Mouse (Mus musculus) G1E (cell line): ENCODE results near the gene Cope. TPM values are rescaled to one million over a fixed set of nuclear protein-coding genes. Genes with fewer than 3 reads are reported as not detected.

Experiments used
- ATAC-seq: 2 replicates; pipeline ENCODE4 v1.8.0; 2016; ENCODE audit warnings: mild to moderate bottlenecking; ENCODE audit not compliant: insufficient number of reproducible peaks, poor library complexity, low FRiP score, severe bottlenecking; ENCODE audit errors: extremely low read depth
- DNase-seq: peaks from one replicate; pipeline ENCODE4 v3.0.0; 2012; ENCODE audit warnings: low spot score
- H3K27me3 ChIP-seq: 2 replicates; pipeline ENCODE4 v1.6.1; 2012; ENCODE audit warnings: mild to moderate bottlenecking, low read length, inconsistent platforms; ENCODE audit not compliant: insufficient read depth
- H3K36me3 ChIP-seq: replicated peaks from 2 replicates; pipeline ENCODE3; 2012; ENCODE audit warnings: mild to moderate bottlenecking, inconsistent platforms
- H3K4me1 ChIP-seq: 2 replicates; pipeline ENCODE4 v1.6.1; 2012; ENCODE audit warnings: low read depth, low read length, inconsistent platforms, mixed read lengths; ENCODE audit not compliant: insufficient read depth
- H3K4me3 ChIP-seq: 2 replicates; pipeline ENCODE4 v1.5.1; 2012; ENCODE audit warnings: low read depth, mild to moderate bottlenecking, inconsistent platforms, low read length, moderate library complexity, mixed read lengths
- H3K9me3 ChIP-seq: replicated peaks from 2 replicates; pipeline ENCODE4 v1.6.1; 2012; ENCODE audit warnings: inconsistent platforms
- CTCF ChIP-seq: IDR thresholded peaks from 2 replicates; pipeline ENCODE4 v1.5.1; 2012; ENCODE audit warnings: low read depth, low read length, inconsistent platforms, mixed read lengths
- GATA1 ChIP-seq: IDR thresholded peaks from 2 replicates; pipeline ENCODE4 v1.6.1; 2012; ENCODE audit warnings: borderline replicate concordance, low read length, inconsistent platforms, mixed read lengths
- GATA2 ChIP-seq: IDR thresholded peaks from 2 replicates; pipeline ENCODE4 v1.6.1; 2012; ENCODE audit warnings: low read depth, low read length, inconsistent platforms, borderline replicate concordance
- POLR2AphosphoS5 ChIP-seq: IDR thresholded peaks from 2 replicates; pipeline ENCODE4 v1.6.1; 2012; ENCODE audit warnings: low read depth, low read length, inconsistent platforms; ENCODE audit not compliant: insufficient replicate concordance
- TAL1 ChIP-seq: conservative IDR thresholded peaks from 2 replicates; pipeline ENCODE4 v1.6.1; 2012; ENCODE audit warnings: low read depth, low read length, inconsistent platforms, mixed read lengths
- polyA plus RNA-seq: library from polyadenylated mRNA; stranded (reverse); fragments of >175 nt; gene quantifications from 2 replicates; pipeline ENCODE4 v1.2.3, GENCODE M21; 2012
- total RNA-seq, 2 experiments: library from RNA; stranded (forward) in 1 of 2; stranded (reverse) in 1 of 2; fragments of 200-1000 nt in 1 of 2; fragments of >200 nt in 1 of 2; fragmentation: Nextera tagmentation in 1 of 2; gene quantifications; 2 replicates each; pipeline ENCODE4 v1.2.3; 2014 to 2017

The Cope gene
- total and polyA plus RNA-seq, 3 experiments: 78.3 to 358 (median 152) TPM

DNA sequence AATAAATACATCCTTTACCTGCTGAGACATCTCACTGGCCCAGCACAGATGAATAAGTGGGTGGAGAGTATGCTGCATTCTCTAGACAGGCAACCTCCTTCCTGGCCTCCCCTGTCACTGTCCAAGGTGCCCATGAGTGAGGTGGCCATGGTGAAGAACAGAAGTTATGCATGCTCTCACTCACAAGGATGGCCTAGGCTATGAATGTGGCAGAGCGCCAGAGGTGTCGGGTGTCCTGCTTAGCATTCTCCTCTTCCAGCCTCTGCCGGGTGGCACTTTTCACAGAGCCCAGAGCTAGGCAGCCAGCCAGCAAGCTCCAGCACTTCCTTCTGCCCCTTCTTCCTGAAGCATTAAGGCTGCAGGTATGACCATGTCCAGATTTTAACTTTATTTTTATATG lies 57.1 kb downstream of the Cope start:
- Histone ChIP-seq H3K4me3 (no peak overlapping the region), H3K9me3 (peaks cover 5% of the 10 kb centered on the region; the same call in 1 of the 2 replicates), H3K27me3 (peaks cover 27% of the 10 kb centered on the region), H3K4me1 (peaks cover 47% of the 10 kb centered on the region), H3K36me3 (no peaks in the 10 kb centered on the region)
- ATAC-seq: no peak
- TF ChIP-seq GATA2 (no peak), CTCF (no peak), POLR2AphosphoS5 (no peak), TAL1 (no peak), GATA1 (no peak)
- DNase-seq: no peak

DNA sequence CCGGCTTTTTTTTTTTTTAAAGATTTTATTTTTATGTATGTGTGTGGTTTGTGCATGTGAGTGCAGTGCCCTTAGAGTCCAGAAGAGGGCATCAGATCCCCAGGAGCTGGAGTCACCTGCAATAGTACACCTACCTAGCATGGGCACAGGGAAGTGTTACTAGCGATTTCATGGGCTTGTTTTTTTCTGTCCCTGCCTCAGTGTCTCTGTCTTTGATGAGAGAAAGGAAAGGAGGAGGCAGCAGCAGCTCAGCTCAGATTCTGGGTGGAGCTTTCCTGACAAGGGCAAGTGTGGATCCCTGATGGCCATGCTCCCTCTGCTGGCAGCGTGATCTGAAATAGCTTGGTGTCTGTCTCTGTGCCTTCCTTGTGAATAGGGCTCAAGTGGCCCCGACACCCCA lies 58.5 kb downstream of the Cope start:
- Histone ChIP-seq H3K4me1 (peaks cover 43% of the 10 kb centered on the region), H3K4me3 (no peak overlapping the region), H3K9me3 (peaks cover 5% of the 10 kb centered on the region; the same call in 1 of the 2 replicates), H3K36me3 (no peaks in the 10 kb centered on the region), H3K27me3 (peaks cover 34% of the 10 kb centered on the region)
- TF ChIP-seq CTCF (no peak), POLR2AphosphoS5 (no peak), TAL1 (no peak), GATA2 (no peak), GATA1 (no peak)
- no peak for ATAC-seq
- DNase-seq: no peak

DNA sequence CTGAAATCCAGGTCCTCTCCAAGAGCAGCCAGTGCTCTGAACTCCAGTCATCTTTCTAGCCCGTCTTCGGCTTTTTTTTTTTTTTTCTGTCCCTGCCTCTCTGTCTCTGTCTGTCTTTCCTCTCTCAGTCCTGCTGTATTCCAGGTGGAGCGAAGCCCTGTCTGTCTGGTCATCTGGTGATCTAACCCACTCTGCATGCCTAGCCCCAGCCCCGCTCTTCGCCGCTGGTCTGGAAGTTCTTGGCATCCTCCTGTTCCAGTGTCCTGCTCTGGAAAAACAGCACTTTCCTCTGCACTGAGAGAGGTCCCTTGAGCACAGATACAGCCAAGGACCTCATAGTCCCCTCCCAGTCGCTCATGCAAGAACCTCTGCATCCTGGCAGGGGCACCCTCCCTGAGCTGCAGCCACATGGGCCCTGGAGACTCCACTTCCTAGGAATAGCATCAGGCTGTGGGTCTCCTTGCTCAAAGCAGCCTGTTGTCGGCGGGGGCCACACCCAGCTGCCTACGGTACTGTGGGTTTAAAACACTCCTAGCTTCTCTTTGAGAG lies 59.2 kb downstream of the Cope start:
- no peak for DNase-seq
- Histone ChIP-seq H3K36me3 (no peaks in the 10 kb centered on the region), H3K4me3 (no peak overlapping the region), H3K4me1 (peaks cover 44% of the 10 kb centered on the region), H3K9me3 (peaks cover 5% of the 10 kb centered on the region; the same call in 1 of the 2 replicates), H3K27me3 (peaks cover 40% of the 10 kb centered on the region)
- no peak for TF ChIP-seq GATA2
- no peak for ATAC-seq

Other genes starting within 250 kb of the Cope start
Only the 20 nearest of the 26 such genes appear.
- not detected in 2 replicates for gene Ncan, start 181.6 kb upstream of the Cope start, total RNA-seq (2014; fragmentation: Nextera tagmentation)
- 0.05 TPM in 1 of 2 replicates, not detected in the other for gene Ncan, start 181.6 kb upstream of the Cope start, total RNA-seq (2017)
- not detected in 2 replicates for gene Ncan, start 181.6 kb upstream of the Cope start, polyA plus RNA-seq
- 10.6 and 12.0 TPM in 2 replicates for gene Nr2c2ap, start 171.2 kb upstream of the Cope start, total RNA-seq (2014; fragmentation: Nextera tagmentation)
- 6.7 and 8.5 TPM in 2 replicates for gene Nr2c2ap, start 171.2 kb upstream of the Cope start, total RNA-seq (2017)
- 12.0 and 19.4 TPM in 2 replicates for gene Nr2c2ap, start 171.2 kb upstream of the Cope start, polyA plus RNA-seq
- gene Rfxank, start 163.4 kb upstream of the Cope start, total RNA-seq (2014; fragmentation: Nextera tagmentation): 11.9 and 12.6 TPM in 2 replicates
- gene Rfxank, start 163.4 kb upstream of the Cope start, total RNA-seq (2017): 7.2 and 13.2 TPM in 2 replicates
- gene Rfxank, start 163.4 kb upstream of the Cope start, polyA plus RNA-seq: 4.9 and 6.0 TPM in 2 replicates
- gene Borcs8, start 163.0 kb upstream of the Cope start, total RNA-seq (2014; fragmentation: Nextera tagmentation): 65.0 and 73.8 TPM in 2 replicates
- gene Borcs8, start 163.0 kb upstream of the Cope start, total RNA-seq (2017): 82.4 and 114 TPM in 2 replicates
- 24.7 and 42.9 TPM in 2 replicates for gene Borcs8, start 163.0 kb upstream of the Cope start, polyA plus RNA-seq
- gene Mef2b, start 162.8 kb upstream of the Cope start, total RNA-seq (2014; fragmentation: Nextera tagmentation): 2.1 and 4.4 TPM in 2 replicates
- gene Mef2b, start 162.8 kb upstream of the Cope start, total RNA-seq (2017): 0.17 and 0.55 TPM in 2 replicates
- gene Mef2b, start 162.8 kb upstream of the Cope start, polyA plus RNA-seq: 2.3 and 3.1 TPM in 2 replicates
- 15.3 and 22.0 TPM in 2 replicates for gene Tmem161a, start 130.2 kb upstream of the Cope start, total RNA-seq (2014; fragmentation: Nextera tagmentation)
- 15.8 and 22.0 TPM in 2 replicates for gene Tmem161a, start 130.2 kb upstream of the Cope start, total RNA-seq (2017)
- gene Tmem161a, start 130.2 kb upstream of the Cope start, polyA plus RNA-seq: 119 and 145 TPM in 2 replicates
- 18.8 and 19.3 TPM in 2 replicates for gene Slc25a42, start 90.2 kb upstream of the Cope start, total RNA-seq (2014; fragmentation: Nextera tagmentation)
- 5.1 and 5.3 TPM in 2 replicates for gene Slc25a42, start 90.2 kb upstream of the Cope start, total RNA-seq (2017)
- 9.7 and 12.1 TPM in 2 replicates for gene Slc25a42, start 90.2 kb upstream of the Cope start, polyA plus RNA-seq
- 16.5 and 32.5 TPM in 2 replicates for gene Sugp2, start 68.3 kb upstream of the Cope start, total RNA-seq (2014; fragmentation: Nextera tagmentation)
- 22.7 and 27.8 TPM in 2 replicates for gene Sugp2, start 68.3 kb upstream of the Cope start, total RNA-seq (2017)
- gene Sugp2, start 68.3 kb upstream of the Cope start, polyA plus RNA-seq: 26.5 and 30.9 TPM in 2 replicates
- gene Armc6, start 68.1 kb upstream of the Cope start, total RNA-seq (2014; fragmentation: Nextera tagmentation): 7.7 and 9.3 TPM in 2 replicates
- 12.5 and 13.9 TPM in 2 replicates for gene Armc6, start 68.1 kb upstream of the Cope start, total RNA-seq (2017)
- gene Armc6, start 68.1 kb upstream of the Cope start, polyA plus RNA-seq: 13.7 and 15.2 TPM in 2 replicates
- gene Homer3, start 19.7 kb upstream of the Cope start, total RNA-seq (2014; fragmentation: Nextera tagmentation): 1.6 and 3.8 TPM in 2 replicates
- 6.0 and 6.7 TPM in 2 replicates for gene Homer3, start 19.7 kb upstream of the Cope start, total RNA-seq (2017)
- 12.0 and 14.8 TPM in 2 replicates for gene Homer3, start 19.7 kb upstream of the Cope start, polyA plus RNA-seq
- 41.3 and 43.8 TPM in 2 replicates for gene Ddx49, start within 50 bp of the Cope start, total RNA-seq (2014; fragmentation: Nextera tagmentation)
- 88.3 and 114 TPM in 2 replicates for gene Ddx49, start within 50 bp of the Cope start, total RNA-seq (2017)
- 55.1 and 56.2 TPM in 2 replicates for gene Ddx49, start within 50 bp of the Cope start, polyA plus RNA-seq
- not detected in 2 replicates for gene Cers1, start 13.3 kb downstream of the Cope start, total RNA-seq (2014; fragmentation: Nextera tagmentation)
- gene Cers1, start 13.3 kb downstream of the Cope start, total RNA-seq (2017): 0.38 TPM in 1 of 2 replicates, not detected in the other
- gene Cers1, start 13.3 kb downstream of the Cope start, polyA plus RNA-seq: not detected in 2 replicates
- not detected in 2 replicates for gene Gdf1, start 27.3 kb downstream of the Cope start, total RNA-seq (2014; fragmentation: Nextera tagmentation)
- gene Gdf1, start 27.3 kb downstream of the Cope start, total RNA-seq (2017): not detected in 2 replicates
- 0.04 TPM in 1 of 2 replicates, not detected in the other for gene Gdf1, start 27.3 kb downstream of the Cope start, polyA plus RNA-seq
- 43.6 and 46.0 TPM in 2 replicates for gene Upf1, start 50.8 kb downstream of the Cope start, total RNA-seq (2014; fragmentation: Nextera tagmentation)
- gene Upf1, start 50.8 kb downstream of the Cope start, total RNA-seq (2017): 22.9 and 27.5 TPM in 2 replicates
- gene Upf1, start 50.8 kb downstream of the Cope start, polyA plus RNA-seq: 155 and 156 TPM in 2 replicates
- not detected in 2 replicates for gene Comp, start 71.0 kb downstream of the Cope start, total RNA-seq (2014; fragmentation: Nextera tagmentation)
- gene Comp, start 71.0 kb downstream of the Cope start, total RNA-seq (2017): 0.06 TPM in 1 of 2 replicates, not detected in the other
- gene Comp, start 71.0 kb downstream of the Cope start, polyA plus RNA-seq: 0.14 and 0.15 TPM in 2 replicates
- 15.3 and 17.9 TPM in 2 replicates for gene Crtc1, start 137.1 kb downstream of the Cope start, total RNA-seq (2014; fragmentation: Nextera tagmentation)
- 1.4 and 1.6 TPM in 2 replicates for gene Crtc1, start 137.1 kb downstream of the Cope start, total RNA-seq (2017)
- 17.6 and 18.8 TPM in 2 replicates for gene Crtc1, start 137.1 kb downstream of the Cope start, polyA plus RNA-seq
- 23.6 and 23.8 TPM in 2 replicates for gene Klhl26, start 174.4 kb downstream of the Cope start, total RNA-seq (2014; fragmentation: Nextera tagmentation)
- 11.6 and 13.9 TPM in 2 replicates for gene Klhl26, start 174.4 kb downstream of the Cope start, total RNA-seq (2017)
- gene Klhl26, start 174.4 kb downstream of the Cope start, polyA plus RNA-seq: 10.8 and 12.8 TPM in 2 replicates
- not detected in 2 replicates for gene Tmem59l, start 184.8 kb downstream of the Cope start, total RNA-seq (2014; fragmentation: Nextera tagmentation)
- 0.12 TPM in 1 of 2 replicates, not detected in the other for gene Tmem59l, start 184.8 kb downstream of the Cope start, total RNA-seq (2017)
- 0.03 TPM in 1 of 2 replicates, not detected in the other for gene Tmem59l, start 184.8 kb downstream of the Cope start, polyA plus RNA-seq
- not detected in 2 replicates for gene Crlf1, start 190.6 kb downstream of the Cope start, total RNA-seq (2014; fragmentation: Nextera tagmentation)
- gene Crlf1, start 190.6 kb downstream of the Cope start, total RNA-seq (2017): not detected in 2 replicates
- not detected in 2 replicates for gene Crlf1, start 190.6 kb downstream of the Cope start, polyA plus RNA-seq
- gene Rex1bd, start 204.2 kb downstream of the Cope start, total RNA-seq (2014; fragmentation: Nextera tagmentation): 43.6 and 44.2 TPM in 2 replicates
- 86.9 and 94.9 TPM in 2 replicates for gene Rex1bd, start 204.2 kb downstream of the Cope start, total RNA-seq (2017)
- gene Rex1bd, start 204.2 kb downstream of the Cope start, polyA plus RNA-seq: 187 and 223 TPM in 2 replicates